ENCODE assay signal across 19 mouse cellular contexts in the genomic region with DNA sequence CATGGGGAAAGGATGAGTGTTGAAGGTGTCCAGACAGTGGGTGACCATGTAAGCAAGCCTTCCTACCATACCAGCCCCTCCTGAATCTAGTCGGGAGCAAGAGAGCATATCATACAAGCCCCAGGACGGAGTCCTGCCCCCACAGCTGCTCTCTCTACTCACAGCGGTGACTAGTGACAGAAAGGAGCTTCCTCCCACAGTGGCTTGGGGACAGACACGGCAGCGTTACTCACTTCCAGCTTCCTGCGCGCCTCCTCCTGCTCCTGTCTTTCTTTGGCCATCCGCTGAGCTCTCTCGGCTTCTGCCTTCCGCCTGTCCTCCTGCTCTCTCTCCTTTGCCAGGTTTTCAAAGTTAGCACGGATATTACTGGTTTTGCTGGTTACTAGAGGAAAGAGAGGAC. TPM values are rescaled to one million over a fixed set of nuclear protein-coding genes. Genes with fewer than 3 reads are reported as not detected.
DNase-seq lines count a peak whose midpoint lies in the region; TF ChIP-seq lines count a peak whose summit lies in the region.
"Had no signal": no experiment of that assay in that cellular context is flagged by ENCODE, and none has a peak within 500 bp of the region (broad histone marks: within the 10 kb centered on the region; RNA-seq: fewer than 3 reads in every experiment).

No protein-coding gene starts in this region.

- H3K4me3 ChIP-seq in C2C12 (ENCODE audit: insufficient read depth, poor library complexity, severe bottlenecking), result no peak overlapping the region
- H3K4me3 ChIP-seq: forebrain, embryonic 10.5 days; forebrain, embryonic 13.5 days; heart, embryonic 12.5 days; heart, embryonic 15.5 days had no signal

- H3K79me3 ChIP-seq in C2C12 (ENCODE audit: low read depth), result peaks cover 11% of the 10 kb centered on the region

- H3K79me2 ChIP-seq in C2C12 (ENCODE audit: control insufficient read depth, insufficient read depth), result peaks cover 28% of the 10 kb centered on the region

- TF ChIP-seq CTCF in C2C12 (IDR thresholded peaks at IDR 0.05; ENCODE audit: control insufficient read depth, insufficient read depth, insufficient read length), result no peak

- intact Hi-C loops in left cerebral cortex, postnatal 10 days (cut with DNase I), result no loop called here

- DNase-seq in left cerebral cortex, adult 18-20 months (ENCODE audit: low spot score in 2 of 2), result peak; percentile 31 to 52
- DNase-seq in left cerebral cortex, postnatal 10 days (ENCODE audit: extremely low spot score in 1 of 2, low spot score in 2 of 2), result no peak
- DNase-seq in 416B (ENCODE audit: low read depth), result peak; percentile 88
- DNase-seq in thymus, adult 18-20 months, result no peak
- DNase-seq in cerebellum, adult 8-10 months, result no peak
- DNase-seq: adrenal gland, adult 2 months; adrenal gland, postnatal 14 days; cerebellum, adult 11-12 months; cerebellum, adult 9-10 months; cerebellum, postnatal 14 days; gastrocnemius, postnatal 25 days; heart, adult 18-20 months; heart, postnatal 10 days; heart, postnatal 36 days had no signal

- peaks cover 91% of the 10 kb centered on the region for H3K36me3 ChIP-seq in C2C12 (ENCODE audit: control insufficient read depth, insufficient read depth)

- H3K27me3 ChIP-seq in C2C12 (ENCODE audit: control insufficient read depth, insufficient read depth, insufficient read length), result no peaks in the 10 kb centered on the region
- H3K27me3 ChIP-seq: forebrain, embryonic 13.5 days; heart, embryonic 12.5 days; heart, embryonic 15.5 days had no signal

- H3ac ChIP-seq in C2C12 (ENCODE audit: control insufficient read depth, insufficient read length, low read depth), result no peak overlapping the region

TF ChIP-seq in C2C12, 6 proteins besides CTCF, POLR2A, EP300 and RAD21:
- TF ChIP-seq MYOD1 (IDR thresholded peaks at IDR 0.05; ENCODE audit: control insufficient read depth, insufficient read length, low read depth) (peak; percentile 96), MYOG (IDR thresholded peaks at IDR 0.05; ENCODE audit: control insufficient read depth, extremely low read depth, insufficient read length) (no peak), USF1 (IDR thresholded peaks at IDR 0.05; ENCODE audit: low read depth) (no peak)

RNA-seq across cellular contexts. Expression of a gene that starts 29.3 kb away (rescaled TPM):
- total RNA-seq in left cerebral cortex, adult 18-20 months (2021), result 100 to 1,000 TPM in 1 of 2 experiments, 10 to 100 TPM in 1; 91.7 to 103 TPM
- 100 to 1,000 TPM; 122 to 136 TPM for total RNA-seq in left cerebral cortex, postnatal 10 days (2021)
- 177 TPM for polyA plus RNA-seq in C2C12 (2012; fragmentation: generic; extraction: Trizol)

Comparison
In these comparisons a context has a peak if more than half of its experiments do, and no peak if none do; other contexts are left out.
1. DNase-seq: peak in left cerebral cortex, adult 18-20 months (2 of 2) and 416B (single experiment); none in left cerebral cortex, postnatal 10 days (0 of 2), thymus, adult 18-20 months (0 of 2) and cerebellum, adult 8-10 months (single experiment).